Mouse (Mus musculus) layer of hippocampus, postnatal 14 days (tissue): ENCODE measurements around the gene Sesn3. TPM values are rescaled to one million over a fixed set of nuclear protein-coding genes. Genes with fewer than 3 reads are reported as not detected.
"Not testable (repeated sequence)": the region's sequence is repeated elsewhere in the genome, so short reads cannot be mapped to it uniquely, and the experiment has no call there.

Experiments
- DNase-seq, 2 experiments: peaks; one replicate each; pipeline ENCODE4 v3.0.0; 2021 to 2022; ENCODE audit warnings: low spot score in 2 of 2, mixed read lengths in 1 of 2
- total RNA-seq, 2 experiments: library from RNA; stranded (reverse); gene quantifications; 2 replicates each; pipeline ENCODE4 v1.2.3; 2021

Gene Sesn3
- total RNA-seq, 2 experiments from 2014 or later, result 59.1 to 66.2 TPM

GRCm38 (mm10) chr9:14277365-14277991, 2.6 kb downstream of the Sesn3 start:
- peak in 1 of 2 experiments; percentile 36 for DNase-seq

- no peak for DNase-seq
Measured at GRCm38 (mm10) chr9:14280696-14281095, 5.8 kb downstream of the Sesn3 start.

DNA sequence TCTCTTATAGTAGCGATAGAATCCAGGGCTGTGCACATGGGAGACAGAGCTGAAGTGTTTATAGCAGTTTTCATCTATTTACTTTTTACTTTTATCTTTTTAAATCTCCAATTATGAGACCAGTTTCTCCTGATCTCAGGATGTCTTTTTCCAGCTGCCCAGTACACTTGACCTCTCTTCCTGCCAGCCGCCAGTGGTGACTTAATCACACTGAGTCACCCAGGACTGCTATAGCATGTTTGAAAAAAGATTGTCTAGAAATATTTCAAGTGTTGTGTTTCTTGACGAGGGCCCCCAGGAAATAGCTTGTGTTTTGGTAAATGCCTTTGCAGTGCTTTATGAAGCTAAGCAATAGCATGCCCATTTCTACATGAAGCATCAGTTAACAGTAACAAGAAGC, 10.2 kb downstream of the Sesn3 start:
- DNase-seq, result no peak

GRCm38 (mm10) chr9:14287234-14287633, 12.4 kb downstream of the Sesn3 start:
- DNase-seq, result no peak

- no peak for DNase-seq
Measured at GRCm38 (mm10) chr9:14288500-14288899, 13.6 kb downstream of the Sesn3 start.

- DNase-seq, result no peak
Measured at GRCm38 (mm10) chr9:14293866-14294265, 19.0 kb downstream of the Sesn3 start.

- DNase-seq, result no peak
Measured at GRCm38 (mm10) chr9:14295680-14296440, 21.0 kb downstream of the Sesn3 start.

DNA sequence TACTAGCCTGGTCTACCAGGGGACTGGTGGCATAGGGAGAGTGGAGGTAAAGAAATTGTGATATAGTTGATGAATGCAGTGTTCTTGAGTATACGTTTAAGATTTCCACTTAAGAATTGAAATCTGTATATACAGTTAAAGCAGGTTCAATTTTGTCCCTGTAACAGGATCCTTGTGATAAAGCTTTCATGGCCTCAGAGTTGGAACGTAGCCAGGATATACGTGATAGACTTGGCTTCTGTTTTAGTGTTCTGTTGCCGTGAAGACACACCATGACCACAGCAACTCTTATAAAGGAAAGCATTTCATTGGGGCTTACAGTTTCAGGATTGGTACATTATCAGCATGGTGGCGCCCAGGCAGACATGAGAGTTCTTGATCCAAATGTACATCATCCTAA, 22.3 kb downstream of the Sesn3 start:
- no peak for DNase-seq

DNA sequence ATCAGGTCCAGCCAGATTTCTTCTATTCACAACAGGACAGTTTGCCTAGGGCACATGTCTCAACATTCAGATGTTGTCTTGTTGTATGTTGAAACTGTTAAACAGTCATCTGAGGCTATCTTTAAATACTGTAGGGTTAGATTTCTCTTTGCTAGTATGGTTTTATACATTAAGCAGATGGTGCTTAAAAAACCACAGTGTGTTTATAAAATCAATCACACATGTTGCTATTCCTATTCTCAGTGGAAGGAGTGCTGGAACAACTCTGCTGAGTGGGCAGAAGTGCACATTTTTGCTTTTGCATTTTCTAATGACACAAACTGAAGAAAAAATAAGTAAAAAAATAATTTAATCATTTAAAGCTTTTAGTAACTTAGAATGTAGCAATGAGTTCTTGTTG, 25.0 kb downstream of the Sesn3 start:
- DNase-seq, result no peak

GRCm38 (mm10) chr9:14300795-14301194, 25.9 kb downstream of the Sesn3 start:
- no peak for DNase-seq

GRCm38 (mm10) chr9:14304262-14304968, 29.5 kb downstream of the Sesn3 start:
- DNase-seq, result peak in 1 of 2 experiments; percentile 37

DNA sequence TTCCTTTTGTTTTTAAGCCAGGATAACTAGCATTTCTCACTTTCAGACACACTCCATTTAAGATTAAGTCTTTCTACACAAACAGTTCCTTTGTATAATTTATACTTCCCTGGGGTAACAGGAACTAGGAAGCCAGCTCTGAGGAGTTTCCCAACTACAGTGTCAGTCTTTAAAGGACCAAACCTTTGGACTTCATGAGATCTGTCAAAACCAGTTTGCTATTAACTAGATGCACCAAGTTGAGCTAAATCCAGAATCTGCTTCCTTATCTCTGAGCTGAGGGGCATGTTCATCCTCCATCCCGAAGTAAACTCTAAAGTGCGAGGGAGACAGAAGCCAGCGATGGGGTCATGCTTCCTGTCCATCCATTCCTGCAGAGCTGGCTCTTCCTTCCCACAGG, 32.5 kb downstream of the Sesn3 start:
- no peak for DNase-seq

DNA sequence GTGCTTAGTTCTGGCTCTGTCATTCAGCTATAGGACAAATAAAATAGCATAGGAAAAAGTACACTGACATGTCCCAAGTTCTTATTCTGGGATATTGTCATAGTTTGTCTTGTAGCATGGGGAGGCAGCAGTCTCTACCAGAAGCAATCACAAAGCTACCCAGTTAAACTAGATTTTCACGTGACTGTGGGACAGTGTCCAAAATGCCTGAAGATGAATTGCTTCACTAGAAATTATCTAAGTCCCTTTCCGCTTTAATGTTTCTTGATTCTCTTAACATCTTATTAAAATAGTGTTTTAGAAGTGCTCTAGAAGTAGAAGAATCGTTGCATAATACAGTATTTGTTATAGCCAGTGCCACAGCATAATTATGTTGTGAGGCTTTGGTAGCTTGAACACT, 39.1 kb downstream of the Sesn3 start:
- DNase-seq, result no peak

DNA sequence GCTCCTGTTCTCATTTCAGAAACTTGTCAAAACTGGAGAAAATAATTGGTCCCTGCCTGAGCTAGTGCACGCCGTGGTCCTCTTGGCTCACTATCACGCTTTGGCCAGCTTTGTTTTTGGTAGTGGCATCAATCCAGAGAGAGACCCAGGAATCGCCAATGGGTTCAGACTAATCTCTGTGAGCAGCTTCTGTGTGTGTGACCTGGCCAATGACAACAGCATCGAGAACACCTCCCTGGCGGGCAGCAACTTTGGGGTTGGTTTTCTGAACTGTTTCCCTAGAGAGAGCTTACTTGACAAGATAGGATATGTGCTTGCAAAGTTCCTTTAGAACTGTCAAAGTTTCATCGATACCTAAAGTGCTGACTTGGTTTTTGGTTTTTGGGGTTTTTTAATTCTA, 39.6 kb downstream of the Sesn3 start:
- DNase-seq, result peak in 1 of 2 experiments; percentile 26

- no peak for DNase-seq
Measured at GRCm38 (mm10) chr9:14316618-14317017, 41.8 kb downstream of the Sesn3 start.

GRCm38 (mm10) chr9:14335829-14336228, 61.0 kb downstream of the Sesn3 start:
- DNase-seq, result no peak

GRCm38 (mm10) chr9:14336901-14337300, 62.0 kb downstream of the Sesn3 start:
- DNase-seq, result no peak

DNA sequence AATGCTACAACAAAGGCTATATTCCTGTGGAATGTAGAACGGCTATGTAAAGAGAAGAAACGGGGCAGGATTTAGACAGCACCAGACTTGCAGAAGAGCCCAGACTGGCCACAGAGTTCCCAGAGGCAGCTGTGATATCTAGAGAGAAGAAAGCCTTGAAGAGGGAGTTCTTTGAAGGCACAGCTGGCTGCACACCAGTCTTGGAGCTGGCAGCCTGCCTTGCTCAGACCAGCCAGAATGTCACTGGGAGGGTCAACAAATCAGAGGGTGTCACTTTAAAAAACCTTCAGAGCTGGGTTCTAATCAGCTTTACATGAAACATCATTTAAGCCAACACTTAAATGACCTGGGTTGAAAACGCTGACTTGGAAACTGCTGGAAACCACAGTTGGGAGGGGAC, 63.8 kb downstream of the Sesn3 start:
- no peak for DNase-seq

DNA sequence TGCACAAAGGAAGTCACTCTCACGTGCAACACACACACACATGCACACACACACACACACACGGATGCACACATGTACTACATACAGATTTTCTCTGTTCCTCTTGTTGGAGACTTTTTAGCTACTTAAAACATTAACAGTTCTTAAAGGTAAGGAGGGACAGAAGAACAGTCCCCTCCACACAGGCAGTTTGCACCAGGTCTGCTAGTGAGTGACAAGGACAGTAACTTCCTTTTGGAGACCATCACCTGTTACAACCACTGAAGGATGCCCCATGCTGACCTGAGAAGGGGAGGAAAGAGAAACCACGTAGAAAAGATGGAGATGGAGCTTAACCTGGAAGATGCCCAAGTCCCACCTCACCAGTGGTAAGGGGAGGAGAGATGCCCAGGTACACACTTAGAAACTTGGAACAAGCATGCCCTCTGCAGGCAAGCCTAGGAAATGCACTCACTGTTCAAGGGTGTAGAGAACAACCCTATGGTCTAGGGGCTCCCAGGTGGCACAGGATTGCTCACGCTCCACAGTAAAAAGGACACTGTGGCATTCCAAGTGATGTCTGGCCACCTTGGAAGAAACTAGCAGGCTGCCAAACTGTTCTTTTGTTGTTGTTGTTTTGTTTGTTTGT, 67.3 kb downstream of the Sesn3 start:
- DNase-seq, result peak; percentile 72 to 74

GRCm38 (mm10) chr9:14345866-14346265, 71.0 kb downstream of the Sesn3 start:
- DNase-seq, result not testable (repeated sequence)

DNA sequence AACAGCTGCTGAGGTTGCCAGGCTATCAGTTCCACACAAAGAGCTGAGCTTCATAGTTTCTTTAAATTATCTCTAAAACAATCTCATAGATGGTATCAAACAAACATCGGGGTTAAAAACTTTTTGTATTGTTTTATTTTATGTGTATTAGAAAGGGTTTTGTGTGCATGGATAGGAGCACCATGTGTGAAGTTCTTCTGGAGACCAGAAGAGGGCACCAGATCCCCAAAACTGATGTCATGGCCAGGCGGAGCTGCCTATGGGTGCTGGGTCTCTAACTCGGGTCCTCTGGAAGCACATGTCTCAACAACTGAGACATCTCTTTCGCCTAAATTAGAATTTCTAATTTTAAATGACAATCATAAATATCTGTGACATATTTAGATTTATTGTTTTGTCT, 73.5 kb downstream of the Sesn3 start:
- no peak for DNase-seq

DNA sequence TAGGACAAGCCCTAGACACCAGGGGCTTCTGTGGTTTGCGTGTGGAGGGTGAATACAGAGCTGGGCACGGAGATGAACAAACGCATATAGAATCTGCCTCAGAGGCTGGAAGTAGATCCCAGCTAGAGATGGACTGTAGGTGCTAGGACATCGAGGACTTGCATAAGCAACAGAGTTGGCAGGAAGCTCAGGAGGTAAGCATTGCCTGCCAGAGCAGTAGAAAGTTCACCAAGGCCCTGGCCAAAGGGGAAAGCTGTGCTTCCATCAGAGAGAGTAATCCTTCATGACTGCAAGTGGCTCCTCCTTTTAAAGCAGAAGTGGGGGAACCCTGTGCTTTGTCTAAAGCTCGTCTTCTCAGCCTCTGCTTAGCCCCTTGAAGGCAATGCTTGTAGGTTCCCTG, 74.5 kb downstream of the Sesn3 start:
- DNase-seq, result no peak
